Mouse (Mus musculus) ovary, adult 18-20 months (tissue): ENCODE results near the gene Gm45208.
"Not testable (repeated sequence)": the region's sequence is repeated elsewhere in the genome, so short reads cannot be mapped to it uniquely, and the experiment has no call there.

ENCODE experiments used
- DNase-seq: peaks from one replicate; pipeline ENCODE4 v3.0.0; 2022; ENCODE audit warnings: low spot score, mixed read lengths

Gene Gm45208

GRCm38 (mm10) chrX:7721514-7722281 lies at the start of gene Gm45208:
TSS of gene Gm45208 (plus strand) at chrX:7722245.
- DNase-seq, result peak; percentile 49

GRCm38 (mm10) chrX:7672739-7673138 lies 49.3 kb upstream of the Gm45208 start:
- no peak for DNase-seq

- DNase-seq, result no peak
These were observed 48.3 kb upstream of the Gm45208 start for GRCm38 (mm10) chrX:7673578-7674281.

GRCm38 (mm10) chrX:7674284-7675000 lies 47.6 kb upstream of the Gm45208 start:
- no peak for DNase-seq

- DNase-seq, result no peak
These were observed 47.1 kb upstream of the Gm45208 start for GRCm38 (mm10) chrX:7675001-7675380.

GRCm38 (mm10) chrX:7678986-7679385 lies 43.1 kb upstream of the Gm45208 start:
- no peak for DNase-seq

GRCm38 (mm10) chrX:7679405-7680056 lies 42.5 kb upstream of the Gm45208 start:
- DNase-seq, result peak; percentile 82

- DNase-seq, result no peak
These were observed 42.0 kb upstream of the Gm45208 start for GRCm38 (mm10) chrX:7680057-7680412.

GRCm38 (mm10) chrX:7680864-7681263 lies 41.2 kb upstream of the Gm45208 start, which contains the start of gene Magix:
TSS of gene Magix (minus strand) at chrX:7681251.
- DNase-seq, result no peak

GRCm38 (mm10) chrX:7688321-7688720 lies 33.7 kb upstream of the Gm45208 start:
- DNase-seq, result no peak

GRCm38 (mm10) chrX:7690486-7690885 lies 31.6 kb upstream of the Gm45208 start:
- no peak for DNase-seq

GRCm38 (mm10) chrX:7692862-7693261 lies 29.2 kb upstream of the Gm45208 start:
- no peak for DNase-seq

- no peak for DNase-seq
These were observed 25.5 kb upstream of the Gm45208 start for GRCm38 (mm10) chrX:7696520-7696919.

- peak; percentile 82 for DNase-seq
These were observed 25.1 kb upstream of the Gm45208 start, which contains the start of gene Gpkow for GRCm38 (mm10) chrX:7696954-7697381. TSS of gene Gpkow (plus strand) at chrX:7697131.

- not testable (repeated sequence) for DNase-seq
These were observed 8.3 kb upstream of the Gm45208 start for GRCm38 (mm10) chrX:7713764-7714134.

- DNase-seq, result peak; percentile 93
These were observed 7.7 kb upstream of the Gm45208 start, which contains the start of gene Wdr45 for GRCm38 (mm10) chrX:7714135-7714899. TSS of gene Wdr45 (plus strand) at chrX:7714333.

GRCm38 (mm10) chrX:7716058-7716457 lies 6.0 kb upstream of the Gm45208 start:
- not testable (repeated sequence) for DNase-seq

GRCm38 (mm10) chrX:7722282-7722611 lies 202 bp downstream of the Gm45208 start:
- DNase-seq, result no peak

GRCm38 (mm10) chrX:7722691-7723090 lies 646 bp downstream of the Gm45208 start:
- DNase-seq, result no peak

GRCm38 (mm10) chrX:7724135-7724534 lies 2.1 kb downstream of the Gm45208 start:
- no peak for DNase-seq

GRCm38 (mm10) chrX:7725841-7726240 lies 3.8 kb downstream of the Gm45208 start:
- DNase-seq, result no peak
